Mouse (Mus musculus): ENCODE measurements at regions not wholly inside any gene's neighbourhood (a gene's known extent, or its start where the extent isn't known, plus 50 kb on each side); places are given as distances from the start of the nearest gene placed in this dataset.
"Not testable (repeated sequence)": the region's sequence is repeated elsewhere in the genome, so short reads cannot be mapped to it uniquely, and the experiment has no call there.

GRCm38 (mm10) chr13:50092537-50092936, 157.6 kb downstream of the Gm906 start:
- DNase-seq (ENCODE audit: low spot score in 2 of 2), result no peak

- DNase-seq (ENCODE audit: low spot score in 2 of 2), result no peak
Observed at GRCm38 (mm10) chr13:50064841-50065240, 185.3 kb downstream of the Gm906 start.

GRCm38 (mm10) chr13:50064365-50064764, 185.7 kb downstream of the Gm906 start:
- DNase-seq (ENCODE audit: low spot score in 2 of 2), result not testable (repeated sequence)

- DNase-seq (ENCODE audit: low spot score in 2 of 2), result not testable (repeated sequence)
Observed at GRCm38 (mm10) chr13:50059676-50060075, 190.4 kb downstream of the Gm906 start.

- not testable (repeated sequence) for DNase-seq (ENCODE audit: low spot score in 2 of 2)
Observed at GRCm38 (mm10) chr13:50059054-50059453, 191.1 kb downstream of the Gm906 start.

GRCm38 (mm10) chr13:50051746-50052145, 198.4 kb downstream of the Gm906 start:
- not testable (repeated sequence) for DNase-seq (ENCODE audit: low spot score in 2 of 2)

- DNase-seq (ENCODE audit: low spot score in 2 of 2), result not testable (repeated sequence)
Observed at GRCm38 (mm10) chr13:50051110-50051509, 199.0 kb downstream of the Gm906 start.

GRCm38 (mm10) chr13:50031757-50032156, 218.4 kb downstream of the Gm906 start:
- DNase-seq (ENCODE audit: low spot score in 2 of 2), result peak; percentile 45 to 47

- DNase-seq (ENCODE audit: low spot score in 2 of 2), result not testable (repeated sequence)
Observed at GRCm38 (mm10) chr13:50007730-50008129, 208.9 kb upstream of the Gm30302 start.

- DNase-seq (ENCODE audit: low spot score in 2 of 2), result not testable (repeated sequence)
Observed at GRCm38 (mm10) chr13:49966072-49966471, 167.3 kb upstream of the Gm30302 start.

GRCm38 (mm10) chr13:49957993-49958681, 159.3 kb upstream of the Gm30302 start:
- DNase-seq (ENCODE audit: low spot score in 2 of 2), result not testable (repeated sequence)

GRCm38 (mm10) chr13:49915781-49916180, 117.0 kb upstream of the Gm30302 start:
- DNase-seq (ENCODE audit: low spot score in 2 of 2), result no peak
